24 mouse cellular contexts compared by ENCODE assay signal in the genomic region with DNA sequence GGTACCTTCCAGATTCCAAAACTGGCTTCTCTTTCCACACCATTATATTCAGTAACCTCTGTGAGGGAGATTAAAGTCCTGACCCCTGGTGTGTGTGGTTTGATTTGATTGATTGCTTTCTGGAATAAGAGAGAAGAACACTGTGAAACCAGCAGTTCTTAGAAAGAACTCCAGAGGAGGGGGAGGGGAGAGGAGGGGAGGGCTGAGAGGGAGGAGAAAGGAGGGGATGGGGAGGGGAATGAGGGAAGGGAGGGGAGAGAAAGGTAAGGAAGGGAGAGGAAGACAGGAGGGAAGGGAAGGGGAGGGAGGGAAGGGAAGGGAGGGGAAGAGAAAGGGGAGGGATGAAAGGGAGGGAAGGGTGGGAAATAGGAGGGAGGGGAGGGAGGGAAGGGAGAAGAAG. TPM values are rescaled to one million over a fixed set of nuclear protein-coding genes. Genes with fewer than 3 reads are reported as not detected.
DNase-seq lines count a peak whose midpoint lies in the region; ATAC-seq and TF ChIP-seq lines count a peak whose summit lies in the region.
"Had no signal": no experiment of that assay in that cellular context is flagged by ENCODE, and none has a peak within 500 bp of the region (broad histone marks: within the 10 kb centered on the region; RNA-seq: fewer than 3 reads in every experiment).

No protein-coding gene starts in this region.

- TF ChIP-seq CTCF in E14TG2a.4 (conservative IDR thresholded peaks at IDR 0.05; ENCODE audit: low read length) (no peak), ES-Bruce4 (IDR thresholded peaks at IDR 0.05; ENCODE audit: low read depth, low read length) (no peak)

- DNase-seq in R1 (ENCODE audit: low read depth, low spot score): peak; percentile 91
- DNase-seq in embryo, embryonic 11 days: peak; percentile 27
- no peak for DNase-seq in thymus, adult 18-20 months
- no peak for DNase-seq in adrenal gland, postnatal 4 days (ENCODE audit: low spot score in 2 of 2)
- DNase-seq: adrenal gland, adult 2 months; adrenal gland, postnatal 25 days; cerebellum, adult 11 months; cerebellum, adult 9-10 months; cerebellum, postnatal 25 days; gastrocnemius, postnatal 14 days; heart, adult 2 months; kidney, adult 8-10 months had no signal

- no peak for ATAC-seq in megakaryocyte-erythroid progenitor cell, adult 5-6 weeks (replicated peaks; ENCODE audit: low FRiP score, low TSS enrichment, poor library complexity, severe bottlenecking)
- ATAC-seq: activated CD4-positive, CD25-positive, alpha-beta regulatory T cell, adult 4 months; forebrain, embryonic 16.5 days; hindbrain, embryonic 16.5 days; inflammation-experienced regulatory T-cells, adult 6 months; intestine, postnatal 0 days had no signal

- peak overlapping the region; percentile 95 for H3K27ac ChIP-seq in ES-Bruce4 (ENCODE audit: insufficient read depth, low read length)
- H3K27ac ChIP-seq: embryonic facial prominence, embryonic 12.5 days; forebrain, embryonic 12.5 days; heart, adult 2 months; hindbrain, embryonic 12.5 days had no signal

- peak overlapping the region; percentile 45; the same call in 1 of the 2 replicates for H3K4me3 ChIP-seq in E14TG2a.4 (replicated peaks; ENCODE audit: low read length)
- no peak overlapping the region for H3K4me3 ChIP-seq in ES-Bruce4 (ENCODE audit: low read depth, low read length)
- H3K4me3 ChIP-seq: embryonic facial prominence, embryonic 12.5 days; forebrain, embryonic 12.5 days; heart, adult 2 months; heart, embryonic 12.5 days; hindbrain, embryonic 12.5 days had no signal

- H3K27me3 ChIP-seq in E14TG2a.4 (ENCODE audit: insufficient read depth, low read length) (0 out of 2 replicates have a peak, but pooled peaks cover 4% of the 10 kb centered on the region), ES-Bruce4 (ENCODE audit: control insufficient read depth, insufficient read depth, low read length, poor library complexity, severe bottlenecking) (no peaks in the 10 kb centered on the region)
- H3K27me3 ChIP-seq: embryonic facial prominence, embryonic 12.5 days; heart, embryonic 12.5 days; hindbrain, embryonic 12.5 days had no signal

- TF ChIP-seq POLR2A in ES-Bruce4 (IDR thresholded peaks at IDR 0.05; ENCODE audit: insufficient read depth, low read length): no peak

- H3K9ac ChIP-seq in ES-Bruce4 (ENCODE audit: low read depth, poor library complexity, severe bottlenecking): no peak overlapping the region
- H3K9ac ChIP-seq: embryonic facial prominence, embryonic 12.5 days; forebrain, embryonic 12.5 days; heart, embryonic 12.5 days; hindbrain, embryonic 12.5 days had no signal

- H3K36me3 ChIP-seq in E14TG2a.4 (ENCODE audit: insufficient read depth, low read length) (no peaks in the 10 kb centered on the region), ES-Bruce4 (ENCODE audit: control insufficient read depth, insufficient read depth, low read length, poor library complexity, severe bottlenecking) (no peaks in the 10 kb centered on the region)
- H3K36me3 ChIP-seq: embryonic facial prominence, embryonic 12.5 days; forebrain, embryonic 12.5 days; heart, embryonic 12.5 days; hindbrain, embryonic 12.5 days had no signal

- TF ChIP-seq EP300 in ES-Bruce4 (IDR thresholded peaks at IDR 0.05; ENCODE audit: insufficient read depth, low read depth, low read length): no peak

- H3K4me1 ChIP-seq in E14TG2a.4 (replicated peaks; ENCODE audit: low read depth, low read length) (peaks cover 80% of the 10 kb centered on the region), ES-Bruce4 (ENCODE audit: control insufficient read depth, insufficient read depth, low read length) (peaks cover 10% of the 10 kb centered on the region)
- H3K4me1 ChIP-seq: embryonic facial prominence, embryonic 12.5 days; heart, embryonic 12.5 days had no signal

- H3K9me3 ChIP-seq in E14TG2a.4 (ENCODE audit: low read length) (no peaks in the 10 kb centered on the region), ES-Bruce4 (replicated peaks; ENCODE audit: control insufficient read depth, insufficient read depth, low read length, poor library complexity, severe bottlenecking) (no peaks in the 10 kb centered on the region)
- H3K9me3 ChIP-seq: forebrain, embryonic 12.5 days; hindbrain, embryonic 12.5 days had no signal

RNA-seq across cellular contexts. Expression of a gene that starts 30.7 kb away (rescaled TPM):
- 18.4 and 21.9 TPM in 2 replicates for polyA plus RNA-seq in ES-Bruce4 (2011; ENCODE audit: insufficient read depth, insufficient read length, low read depth, missing spikeins)
- 5.9 and 8.3 TPM in 2 replicates for total RNA-seq in megakaryocyte-erythroid progenitor cell, adult 5-6 weeks (2014; fragmentation: Nextera tagmentation)
- 0.42 and 2.2 TPM in 2 replicates for total RNA-seq in megakaryocyte-erythroid progenitor cell, adult 5-6 weeks (2017)
- 10 to 100 TPM; 13.0 to 14.0 TPM for total RNA-seq in adrenal gland, postnatal 4 days (2021)

Comparison
In these comparisons a context has a peak if more than half of its experiments do, and no peak if none do; other contexts are left out.
1. DNase-seq: peak in R1 (single experiment) and embryo, embryonic 11 days (single experiment); none in thymus, adult 18-20 months (0 of 2) and adrenal gland, postnatal 4 days (0 of 2).